ENCODE assay signal across 9 mouse cellular contexts in the genomic region with DNA sequence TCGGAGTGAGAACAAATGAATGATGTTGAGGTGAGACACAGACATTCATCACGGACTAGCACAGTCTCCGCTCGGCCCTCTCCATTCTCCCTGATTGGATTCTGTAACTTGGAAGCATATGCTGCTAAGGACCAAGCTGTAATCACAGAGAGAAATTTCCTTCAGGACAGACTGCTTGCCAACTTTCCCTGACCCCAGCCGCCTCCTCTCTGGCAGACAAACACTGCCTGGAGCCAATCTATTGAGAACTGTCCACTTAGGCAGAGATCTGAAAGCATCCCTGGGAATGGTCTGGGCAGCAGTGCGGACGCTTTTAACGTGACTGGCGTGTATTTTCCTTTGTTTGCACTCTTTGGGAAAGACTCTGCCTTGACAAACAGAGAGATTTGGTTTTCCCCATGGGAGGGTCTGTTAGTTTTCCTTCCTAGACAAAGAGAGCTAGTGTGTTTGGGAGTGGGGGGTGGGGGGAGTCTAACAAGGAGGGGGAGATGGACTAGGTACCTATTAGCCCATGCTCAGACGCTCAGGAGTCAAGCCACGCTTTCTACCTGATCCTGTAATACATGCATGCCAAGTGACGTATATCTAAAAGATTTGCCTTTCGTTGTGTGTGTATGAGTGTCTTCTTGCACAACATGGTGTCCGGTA. TPM values are rescaled to one million over a fixed set of nuclear protein-coding genes. Genes with fewer than 3 reads are reported as not detected.
DNase-seq lines count a peak whose midpoint lies in the region; ATAC-seq and TF ChIP-seq lines count a peak whose summit lies in the region.
"Had no signal": no experiment of that assay in that cellular context is flagged by ENCODE, and none has a peak within 500 bp of the region (broad histone marks: within the 10 kb centered on the region; RNA-seq: fewer than 3 reads in every experiment).

No protein-coding gene starts in this region.

- H3K27me3 ChIP-seq in lung, embryonic 16.5 days (ENCODE audit: control insufficient read depth, insufficient read depth, low read depth, low read length) = no peaks in the 10 kb centered on the region
- no peaks in the 10 kb centered on the region for H3K27me3 ChIP-seq in limb, embryonic 14.5 days (ENCODE audit: control insufficient read depth, insufficient read depth, low read length)
- H3K27me3 ChIP-seq in stomach, embryonic 15.5 days (replicated peaks) = no peaks in the 10 kb centered on the region
- H3K27me3 ChIP-seq: liver, embryonic 15.5 days had no signal

- peak; percentile 5 for DNase-seq in adrenal gland, postnatal 14 days
- DNase-seq in adrenal gland, postnatal 4 days (ENCODE audit: low spot score in 2 of 2) = no peak
- no peak for DNase-seq in lung, adult 2 months
- DNase-seq in limb, embryonic 14.5 days (ENCODE audit: low spot score) = peak; percentile 42
- no peak for DNase-seq in left cerebral cortex, postnatal 10 days (ENCODE audit: extremely low spot score in 1 of 2, low spot score in 2 of 2)
- no peak for DNase-seq in yolk sac, embryonic 10.5 days (ENCODE audit: low spot score)

- H3K4me3 ChIP-seq in lung, embryonic 16.5 days (ENCODE audit: low read length) = no peak overlapping the region
- no peak overlapping the region for H3K4me3 ChIP-seq in lung, adult 2 months (replicated peaks; ENCODE audit: extremely low read depth, low read depth, low read length)
- no peak overlapping the region for H3K4me3 ChIP-seq in limb, embryonic 14.5 days (replicated peaks; ENCODE audit: low read length)
- no peak overlapping the region for H3K4me3 ChIP-seq in stomach, embryonic 15.5 days (replicated peaks)
- H3K4me3 ChIP-seq: liver, embryonic 15.5 days had no signal

- no peak for TF ChIP-seq CTCF in lung, adult 2 months (IDR thresholded peaks at IDR 0.05; ENCODE audit: insufficient read depth, low read length)

- H3K36me3 ChIP-seq in lung, embryonic 16.5 days (ENCODE audit: control insufficient read depth, insufficient read depth, low read length) = no peaks in the 10 kb centered on the region
- H3K36me3 ChIP-seq in limb, embryonic 14.5 days (ENCODE audit: control insufficient read depth, insufficient read depth, low read length) = no peaks in the 10 kb centered on the region
- H3K36me3 ChIP-seq in stomach, embryonic 15.5 days = no peaks in the 10 kb centered on the region
- H3K36me3 ChIP-seq: liver, embryonic 15.5 days had no signal

- TF ChIP-seq POLR2A in lung, adult 2 months (IDR thresholded peaks at IDR 0.05; ENCODE audit: borderline replicate concordance, extremely low read depth, low read depth, low read length) = no peak
- TF ChIP-seq POLR2A in limb, embryonic 14.5 days (IDR thresholded peaks at IDR 0.05; ENCODE audit: borderline replicate concordance, extremely low read depth, insufficient read depth, insufficient read length) = no peak

- ATAC-seq in lung, embryonic 16.5 days (ENCODE audit: low read depth) = peak; percentile 67
- ATAC-seq in limb, embryonic 14.5 days (ENCODE audit: low FRiP score, low read depth) = no peak
- ATAC-seq in stomach, embryonic 15.5 days (ENCODE audit: insufficient read depth, low FRiP score, low read depth) = peak; percentile 79

- peaks cover 18% of the 10 kb centered on the region for H3K4me1 ChIP-seq in lung, embryonic 16.5 days (replicated peaks; ENCODE audit: control insufficient read depth, insufficient read depth, low read length)
- no peaks in the 10 kb centered on the region for H3K4me1 ChIP-seq in lung, adult 2 months (ENCODE audit: control insufficient read depth, insufficient read depth, low read length)
- peaks cover 15% of the 10 kb centered on the region for H3K4me1 ChIP-seq in limb, embryonic 14.5 days (ENCODE audit: control insufficient read depth, insufficient read depth, low read length)
- peaks cover 8% of the 10 kb centered on the region; the same call in 1 of the 2 replicates for H3K4me1 ChIP-seq in stomach, embryonic 15.5 days
- H3K4me1 ChIP-seq: liver, embryonic 15.5 days had no signal

- no peak overlapping the region for H3K27ac ChIP-seq in lung, embryonic 16.5 days (ENCODE audit: low read length)
- H3K27ac ChIP-seq in limb, embryonic 14.5 days (replicated peaks; ENCODE audit: low read depth, low read length) = no peak overlapping the region
- H3K27ac ChIP-seq in stomach, embryonic 15.5 days = no peak overlapping the region
- H3K27ac ChIP-seq: liver, embryonic 15.5 days had no signal

- intact Hi-C loops in left cerebral cortex, postnatal 10 days (cut with DNase I) = no loop called here

- H3K4me2 ChIP-seq in lung, embryonic 16.5 days (ENCODE audit: low read depth, low read length) = no peak overlapping the region
- no peak overlapping the region for H3K4me2 ChIP-seq in limb, embryonic 14.5 days (replicated peaks; ENCODE audit: low read depth, low read length, severe bottlenecking)
- H3K4me2 ChIP-seq in stomach, embryonic 15.5 days = no peak overlapping the region
- H3K4me2 ChIP-seq: liver, embryonic 15.5 days had no signal

- H3K9me3 ChIP-seq in lung, embryonic 16.5 days (ENCODE audit: control insufficient read depth, low read length) = no peaks in the 10 kb centered on the region
- H3K9me3 ChIP-seq in limb, embryonic 14.5 days (ENCODE audit: control insufficient read depth, low read length) = no peaks in the 10 kb centered on the region
- H3K9me3 ChIP-seq in stomach, embryonic 15.5 days = no peaks in the 10 kb centered on the region

- 29% methylated on average over 14 of the region's 14 CpGs for WGBS in lung, embryonic 16.5 days
- 47% methylated on average over 14 of the region's 14 CpGs for WGBS in lung, adult 2 months
- WGBS in limb, embryonic 14.5 days = 57% methylated on average over 14 of the region's 14 CpGs
- WGBS in stomach, embryonic 15.5 days = 31% methylated on average over 14 of the region's 14 CpGs

- H3K9ac ChIP-seq in lung, embryonic 16.5 days (ENCODE audit: low read length) = no peak overlapping the region
- no peak overlapping the region for H3K9ac ChIP-seq in limb, embryonic 14.5 days (ENCODE audit: low read depth, low read length, severe bottlenecking)
- H3K9ac ChIP-seq in stomach, embryonic 15.5 days = no peak overlapping the region
- H3K9ac ChIP-seq: liver, embryonic 15.5 days had no signal

RNA-seq across cellular contexts. Expression of a gene that starts 25.7 kb away (rescaled TPM):
- 0.26 and 0.37 TPM in 2 replicates for total RNA-seq in adrenal gland, postnatal 14 days (2021)
- 1 to 10 TPM; 1.7 to 1.9 TPM for total RNA-seq in adrenal gland, postnatal 4 days (2021)
- 1.8 and 1.9 TPM in 2 replicates for polyA plus RNA-seq in lung, embryonic 16.5 days (2015; fragmentation: Nextera tagmentation; extraction: Ambion mirVana)
- 0.10 and 0.50 TPM in 2 replicates for polyA plus RNA-seq in lung, adult 2 months (2012; rRNA removed)
- polyA plus RNA-seq in limb, embryonic 14.5 days (2012; rRNA removed) = 10.8 and 11.2 TPM in 2 replicates
- polyA plus RNA-seq in limb, embryonic 14.5 days (2014; fragmentation: Nextera tagmentation; extraction: Ambion mirVana) = 8.3 and 11.9 TPM in 2 replicates
- polyA plus RNA-seq in stomach, embryonic 15.5 days (2015; fragmentation: Nextera tagmentation; extraction: Ambion mirVana) = 2.9 and 3.4 TPM in 2 replicates
- 10 to 100 TPM; 63.5 to 76.5 TPM for total RNA-seq in left cerebral cortex, postnatal 10 days (2021)

Comparison
In these comparisons a context has a peak if more than half of its experiments do, and no peak if none do; other contexts are left out.
1. DNase-seq: peak in adrenal gland, postnatal 14 days (single experiment) and limb, embryonic 14.5 days (single experiment); none in adrenal gland, postnatal 4 days (0 of 2), lung, adult 2 months (single experiment), left cerebral cortex, postnatal 10 days (0 of 2) and yolk sac, embryonic 10.5 days (single experiment).